8 mouse cellular contexts compared by ENCODE assay signal in genomic region chr10:128895952-128896693, GRCm38 (mm10). TPM values are rescaled to one million over a fixed set of nuclear protein-coding genes. Genes with fewer than 3 reads are reported as not detected.
DNase-seq lines count a peak whose midpoint lies in the region; ATAC-seq and TF ChIP-seq lines count a peak whose summit lies in the region.

No protein-coding gene starts in this region.

- DNase-seq in left cerebral cortex, postnatal 10 days (ENCODE audit: extremely low spot score in 1 of 2, low spot score in 2 of 2) = peak; percentile 71 to 77
- DNase-seq in left cerebral cortex, adult 18-20 months (ENCODE audit: low spot score in 2 of 2) = no peak
- DNase-seq in embryonic facial prominence, embryonic 10.5 days (ENCODE audit: low spot score) = peak; percentile 30
- peak; percentile 52 for DNase-seq in heart, postnatal 4 days
- peak; percentile 68 to 69 for DNase-seq in layer of hippocampus, adult 2 months (ENCODE audit: low spot score in 2 of 2)
- no peak for DNase-seq in spleen, postnatal 10 days (ENCODE audit: low spot score in 2 of 2)
- DNase-seq in testis, postnatal 10 days (ENCODE audit: low spot score) = no peak

- H3K27me3 ChIP-seq in embryonic facial prominence, embryonic 10.5 days (replicated peaks; ENCODE audit: low read depth, poor library complexity, severe bottlenecking) = peaks cover 50% of the 10 kb centered on the region
- H3K27me3 ChIP-seq in neural tube, embryonic 14.5 days (ENCODE audit: control insufficient read depth, insufficient read depth, low read length) = 0 out of 2 replicates have a peak, but pooled peaks cover 2% of the 10 kb centered on the region

- no peaks in the 10 kb centered on the region for H3K9me3 ChIP-seq in embryonic facial prominence, embryonic 10.5 days
- H3K9me3 ChIP-seq in neural tube, embryonic 14.5 days (ENCODE audit: control insufficient read depth, low read length) = no peaks in the 10 kb centered on the region

- ATAC-seq in neural tube, embryonic 14.5 days (ENCODE audit: low read depth) = peak; percentile 53; the same call in 1 of the 2 replicates

- 4% methylated on average over 17 of the region's 17 CpGs for WGBS in embryonic facial prominence, embryonic 10.5 days
- WGBS in neural tube, embryonic 14.5 days = 3% methylated on average over 17 of the region's 17 CpGs

- H3K27ac ChIP-seq in embryonic facial prominence, embryonic 10.5 days (replicated peaks) = no peak overlapping the region
- H3K27ac ChIP-seq in layer of hippocampus, adult 2 months = peak overlapping the region; percentile 85
- H3K27ac ChIP-seq in neural tube, embryonic 14.5 days (ENCODE audit: low read depth, low read length) = no peak overlapping the region

- intact Hi-C loops in left cerebral cortex, postnatal 10 days (cut with DNase I) = loop anchor here (10.0 kb wide), 1 partner anchor 151 kb away; the partner anchor contains the start of genes Dgka and Pym1

- peaks cover 35% of the 10 kb centered on the region for H3K4me1 ChIP-seq in embryonic facial prominence, embryonic 10.5 days
- H3K4me1 ChIP-seq in neural tube, embryonic 14.5 days (ENCODE audit: control insufficient read depth, insufficient read depth, low read length) = peaks cover 10% of the 10 kb centered on the region; the same call in 1 of the 2 replicates

- H3K36me3 ChIP-seq in embryonic facial prominence, embryonic 10.5 days (replicated peaks) = no peaks in the 10 kb centered on the region
- H3K36me3 ChIP-seq in neural tube, embryonic 14.5 days (ENCODE audit: control insufficient read depth, insufficient read depth, low read length) = no peaks in the 10 kb centered on the region

- no peak overlapping the region for H3K9ac ChIP-seq in neural tube, embryonic 14.5 days (replicated peaks; ENCODE audit: low read depth, low read length)

- no peak for TF ChIP-seq CTCF in layer of hippocampus, adult 2 months (conservative IDR thresholded peaks at IDR 0.05)

- peak overlapping the region; percentile 31 for H3K4me3 ChIP-seq in embryonic facial prominence, embryonic 10.5 days
- H3K4me3 ChIP-seq in layer of hippocampus, adult 2 months = peak overlapping the region; percentile 34
- H3K4me3 ChIP-seq in neural tube, embryonic 14.5 days (ENCODE audit: low read depth, low read length) = peak overlapping the region; percentile 4; the same call in 1 of the 2 replicates

- H3K4me2 ChIP-seq in neural tube, embryonic 14.5 days (ENCODE audit: low read depth, low read length) = peak overlapping the region; percentile 30

RNA-seq across cellular contexts. Expression of gene Gdf11, which starts 4.6 kb away (rescaled TPM):
- total RNA-seq in left cerebral cortex, postnatal 10 days (2021) = 10 to 100 TPM; 13.2 to 16.2 TPM
- 10 to 100 TPM; 12.5 to 15.2 TPM for total RNA-seq in left cerebral cortex, adult 18-20 months (2021)
- 11.8 and 12.0 TPM in 2 replicates for polyA plus RNA-seq in embryonic facial prominence, embryonic 10.5 days (2016; fragmentation: Nextera tagmentation; extraction: Ambion mirVana)
- total RNA-seq in heart, postnatal 4 days (2021) = 1 to 10 TPM; 3.8 to 4.1 TPM
- total RNA-seq in layer of hippocampus, adult 2 months (2021) = 10 to 100 TPM; 20.5 to 21.9 TPM
- 8.2 and 8.6 TPM in 2 replicates for polyA plus RNA-seq in neural tube, embryonic 14.5 days (2014; fragmentation: Nextera tagmentation; extraction: Ambion mirVana)

RNA-seq across cellular contexts. Expression of gene Cd63, which starts 4.7 kb away (rescaled TPM):
- total RNA-seq in left cerebral cortex, postnatal 10 days (2021) = 10 to 100 TPM; 63.0 to 66.0 TPM
- 10 to 100 TPM; 69.1 to 71.4 TPM for total RNA-seq in left cerebral cortex, adult 18-20 months (2021)
- polyA plus RNA-seq in embryonic facial prominence, embryonic 10.5 days (2016; fragmentation: Nextera tagmentation; extraction: Ambion mirVana) = 274 and 319 TPM in 2 replicates
- 100 to 1,000 TPM; 216 to 226 TPM for total RNA-seq in heart, postnatal 4 days (2021)
- 10 to 100 TPM; 71.0 to 81.9 TPM for total RNA-seq in layer of hippocampus, adult 2 months (2021)
- 146 and 210 TPM in 2 replicates for polyA plus RNA-seq in neural tube, embryonic 14.5 days (2014; fragmentation: Nextera tagmentation; extraction: Ambion mirVana)

RNA-seq across cellular contexts. Expression of gene Rdh5, which starts 26.6 kb away (rescaled TPM):
- 1 to 10 TPM; 5.5 to 6.1 TPM for total RNA-seq in left cerebral cortex, postnatal 10 days (2021)
- total RNA-seq in left cerebral cortex, adult 18-20 months (2021) = 1 to 10 TPM; 3.6 to 7.6 TPM
- polyA plus RNA-seq in embryonic facial prominence, embryonic 10.5 days (2016; fragmentation: Nextera tagmentation; extraction: Ambion mirVana) = 11.2 and 11.9 TPM in 2 replicates
- 1 to 10 TPM; 5.3 to 5.6 TPM for total RNA-seq in heart, postnatal 4 days (2021)
- total RNA-seq in layer of hippocampus, adult 2 months (2021) = 1 to 10 TPM; 4.3 to 8.4 TPM
- polyA plus RNA-seq in neural tube, embryonic 14.5 days (2014; fragmentation: Nextera tagmentation; extraction: Ambion mirVana) = 18.4 and 19.7 TPM in 2 replicates

RNA-seq across cellular contexts. Expression of gene Bloc1s1, which starts 27.7 kb away (rescaled TPM):
- 10 to 100 TPM; 84.3 to 85.3 TPM for total RNA-seq in left cerebral cortex, postnatal 10 days (2021)
- 10 to 100 TPM; 79.8 to 82.3 TPM for total RNA-seq in left cerebral cortex, adult 18-20 months (2021)
- polyA plus RNA-seq in embryonic facial prominence, embryonic 10.5 days (2016; fragmentation: Nextera tagmentation; extraction: Ambion mirVana) = 185 and 186 TPM in 2 replicates
- total RNA-seq in heart, postnatal 4 days (2021) = 100 to 1,000 TPM; 152 to 180 TPM
- 100 to 1,000 TPM in 1 of 2 experiments, 10 to 100 TPM in 1; 88.5 to 102 TPM for total RNA-seq in layer of hippocampus, adult 2 months (2021)
- 258 and 280 TPM in 2 replicates for polyA plus RNA-seq in neural tube, embryonic 14.5 days (2014; fragmentation: Nextera tagmentation; extraction: Ambion mirVana)

RNA-seq across cellular contexts. Expression of gene Itga7, which starts 37.5 kb away (rescaled TPM):
- total RNA-seq in left cerebral cortex, postnatal 10 days (2021) = 10 to 100 TPM; 14.2 to 14.9 TPM
- 10 to 100 TPM; 13.5 TPM for total RNA-seq in left cerebral cortex, adult 18-20 months (2021)
- polyA plus RNA-seq in embryonic facial prominence, embryonic 10.5 days (2016; fragmentation: Nextera tagmentation; extraction: Ambion mirVana) = 1.8 and 2.7 TPM in 2 replicates
- total RNA-seq in heart, postnatal 4 days (2021) = 10 to 100 TPM; 69.6 to 78.5 TPM
- 10 to 100 TPM; 39.5 to 42.9 TPM for total RNA-seq in layer of hippocampus, adult 2 months (2021)
- polyA plus RNA-seq in neural tube, embryonic 14.5 days (2014; fragmentation: Nextera tagmentation; extraction: Ambion mirVana) = 3.3 and 10.3 TPM in 2 replicates

Comparison
In these comparisons a context has a peak if more than half of its experiments do, and no peak if none do; other contexts are left out.
1. DNase-seq: peak in left cerebral cortex, postnatal 10 days (2 of 2), embryonic facial prominence, embryonic 10.5 days (single experiment), heart, postnatal 4 days (single experiment) and layer of hippocampus, adult 2 months (2 of 2); none in left cerebral cortex, adult 18-20 months (0 of 2), spleen, postnatal 10 days (0 of 2) and testis, postnatal 10 days (single experiment).
2. Peak in every context shown above with its lines, with median percentiles within 50 percentile points of each other: H3K4me3 ChIP-seq.